Mouse (Mus musculus) retina, adult 2 months (tissue): ENCODE data around the gene Apc2.

Experiments
- DNase-seq: peaks from one replicate; pipeline ENCODE4 v3.0.0-alpha.2; 2012; ENCODE audit warnings: low read depth, low spot score

Apc2 gene

GRCm38 (mm10) chr10:80321014-80321669 lies 25.4 kb downstream of the Apc2 start:
- DNase-seq = no peak

- no peak for DNase-seq
Measured at GRCm38 (mm10) chr10:80321670-80322581, 26.1 kb downstream of the Apc2 start.

DNA sequence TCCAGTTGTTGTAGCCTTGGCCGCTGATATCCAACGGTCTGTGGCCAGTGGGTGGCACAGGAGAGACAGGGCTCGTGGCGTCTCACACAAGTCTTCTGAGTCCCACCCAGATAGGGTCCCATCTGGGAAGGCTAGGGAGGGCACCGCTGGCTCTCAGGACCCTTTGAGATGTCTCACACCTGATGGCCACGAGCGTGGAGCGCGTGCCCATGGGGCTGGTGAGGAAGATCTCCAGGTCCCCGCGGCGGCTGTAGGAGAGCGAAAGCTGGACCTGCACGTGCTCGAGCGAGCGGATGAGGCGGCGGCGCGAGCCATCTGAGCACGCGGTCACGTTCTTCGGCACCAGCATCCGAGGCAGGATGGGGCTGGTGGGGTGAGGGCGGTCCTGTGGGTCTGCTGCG lies 27.0 kb downstream of the Apc2 start:
- DNase-seq = no peak

- DNase-seq = no peak
Measured at GRCm38 (mm10) chr10:80323261-80324119, 27.7 kb downstream of the Apc2 start.

DNA sequence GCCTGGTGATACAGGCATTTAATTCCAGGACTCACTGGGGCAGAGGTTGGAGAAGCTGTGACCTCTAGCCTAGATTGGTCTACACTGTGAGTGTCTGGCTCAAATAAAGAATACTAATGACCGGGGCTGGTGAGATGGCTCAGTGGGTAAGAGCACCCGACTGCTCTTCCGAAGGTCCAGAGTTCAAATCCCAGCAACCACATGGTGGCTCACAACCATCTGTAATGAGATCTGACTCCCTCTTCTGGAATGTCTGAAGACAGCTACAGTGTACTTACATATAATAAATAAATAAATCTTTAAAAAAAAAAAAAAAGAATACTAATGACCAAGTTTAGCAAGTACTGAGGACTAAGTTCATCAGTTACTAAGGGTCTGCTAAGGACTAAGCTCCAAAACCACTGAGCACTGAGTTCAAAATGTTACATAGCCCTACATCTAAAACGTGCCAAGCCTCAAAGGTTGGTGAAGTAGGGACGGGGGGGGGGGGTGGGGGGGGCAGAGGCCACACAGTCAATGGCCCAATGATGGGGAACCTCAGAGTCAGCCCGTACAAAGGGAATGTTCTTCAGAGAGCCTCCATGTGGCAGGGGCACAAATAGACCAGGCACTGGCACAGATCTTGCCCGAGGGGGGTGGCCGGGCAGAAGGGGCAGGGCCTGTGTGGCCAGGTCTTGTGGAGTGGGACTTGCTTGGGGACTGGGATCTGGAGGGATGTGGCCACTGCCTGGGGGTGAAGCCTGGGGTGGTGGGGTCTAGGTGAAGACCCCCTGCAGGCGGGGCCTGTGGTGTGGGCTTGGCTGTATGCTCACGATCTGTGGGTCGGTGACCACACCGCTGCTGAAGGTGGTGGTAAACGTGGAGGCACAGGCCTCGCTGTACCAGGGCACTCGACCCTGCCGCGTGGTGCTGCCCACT lies 28.6 kb downstream of the Apc2 start:
- DNase-seq = no peak

DNA sequence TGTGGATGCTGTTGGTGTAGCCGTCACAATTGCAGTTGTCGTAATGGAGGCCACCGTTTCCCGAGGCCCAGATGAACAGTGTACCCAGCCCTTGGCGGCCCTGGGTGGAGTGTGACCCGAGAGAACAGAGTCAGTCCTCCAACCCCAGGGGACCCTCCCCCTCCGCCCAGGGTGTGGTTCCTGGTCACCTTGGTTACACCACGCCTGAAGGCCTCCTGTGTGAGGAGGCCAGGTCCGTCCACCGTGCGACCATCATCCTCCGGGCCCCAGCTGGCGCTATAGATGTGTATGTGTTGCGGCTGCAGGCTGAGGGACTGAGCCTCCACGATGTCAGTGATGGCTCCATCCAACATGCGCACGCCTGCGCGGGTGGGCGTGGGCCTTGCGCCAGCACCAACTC lies 29.3 kb downstream of the Apc2 start:
- DNase-seq = no peak

DNA sequence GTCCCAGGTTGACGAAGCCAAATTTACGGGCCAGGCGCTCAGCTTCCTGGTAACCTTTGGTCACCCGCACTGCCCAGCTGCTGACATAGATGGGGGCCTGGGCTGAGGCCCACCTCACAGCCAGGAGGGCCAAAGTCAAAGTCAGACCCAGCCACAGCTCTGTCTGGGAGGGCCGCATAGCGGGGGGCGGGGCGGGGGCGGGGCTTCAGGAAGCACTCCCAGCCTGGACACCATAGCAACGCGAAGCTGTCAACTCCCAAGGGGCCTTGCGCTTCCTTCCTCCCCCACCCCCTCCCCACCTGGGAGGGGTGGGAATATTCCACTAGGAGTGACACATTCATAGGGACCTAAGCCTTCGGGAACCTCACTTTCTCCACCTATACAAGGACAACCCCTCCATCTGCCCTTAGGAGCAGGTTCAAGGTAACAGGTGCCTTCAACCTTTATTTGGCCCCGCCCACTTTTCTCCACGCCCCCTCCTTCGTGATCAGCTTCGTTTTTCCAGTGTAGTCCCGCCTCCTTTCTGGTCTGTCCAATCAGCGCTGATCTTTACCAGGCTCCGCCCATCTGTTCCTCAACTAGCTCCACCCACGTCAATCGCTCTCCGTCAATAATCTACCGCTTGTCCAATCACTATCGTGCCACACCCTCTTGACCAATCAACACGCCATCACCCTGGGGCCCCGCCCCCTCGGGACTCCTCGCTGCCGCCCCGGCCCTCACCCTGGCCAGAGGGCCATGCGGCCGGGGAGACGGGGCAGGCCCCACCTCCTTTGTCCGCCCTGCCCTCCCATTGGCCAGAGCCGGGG lies 33.7 kb downstream of the Apc2 start, which contains the start of the genes Pcsk4 and Reep6:
Gene Pcsk4, minus strand, starts transcription at position 226 of the 809 bp plus-strand sequence.
Gene Reep6, plus strand, starts transcription at position 681 of the 809 bp plus-strand sequence.
- DNase-seq = peak; percentile 99

- DNase-seq = no peak
Measured at GRCm38 (mm10) chr10:80330084-80330483, 34.3 kb downstream of the Apc2 start.

DNA sequence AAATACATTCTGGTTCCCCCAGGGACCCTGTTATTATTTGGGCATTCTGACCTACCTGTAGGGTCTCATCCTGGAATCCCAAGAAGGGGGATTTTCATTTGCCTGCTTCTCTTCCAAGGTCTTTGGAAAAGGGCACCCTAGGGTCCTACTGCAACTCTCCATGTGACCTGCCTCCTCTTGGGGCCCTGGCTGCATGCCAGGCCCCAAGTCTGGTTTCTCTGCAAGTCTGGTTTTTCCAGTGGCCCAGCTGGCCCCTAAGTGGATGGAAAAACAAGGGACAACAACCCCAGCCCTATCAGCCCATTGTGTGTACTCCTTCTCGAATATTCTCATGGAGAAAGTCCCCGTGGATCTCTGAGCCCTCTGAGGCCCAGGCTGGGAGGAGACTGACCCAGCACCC lies 35.1 kb downstream of the Apc2 start:
- DNase-seq = no peak

DNA sequence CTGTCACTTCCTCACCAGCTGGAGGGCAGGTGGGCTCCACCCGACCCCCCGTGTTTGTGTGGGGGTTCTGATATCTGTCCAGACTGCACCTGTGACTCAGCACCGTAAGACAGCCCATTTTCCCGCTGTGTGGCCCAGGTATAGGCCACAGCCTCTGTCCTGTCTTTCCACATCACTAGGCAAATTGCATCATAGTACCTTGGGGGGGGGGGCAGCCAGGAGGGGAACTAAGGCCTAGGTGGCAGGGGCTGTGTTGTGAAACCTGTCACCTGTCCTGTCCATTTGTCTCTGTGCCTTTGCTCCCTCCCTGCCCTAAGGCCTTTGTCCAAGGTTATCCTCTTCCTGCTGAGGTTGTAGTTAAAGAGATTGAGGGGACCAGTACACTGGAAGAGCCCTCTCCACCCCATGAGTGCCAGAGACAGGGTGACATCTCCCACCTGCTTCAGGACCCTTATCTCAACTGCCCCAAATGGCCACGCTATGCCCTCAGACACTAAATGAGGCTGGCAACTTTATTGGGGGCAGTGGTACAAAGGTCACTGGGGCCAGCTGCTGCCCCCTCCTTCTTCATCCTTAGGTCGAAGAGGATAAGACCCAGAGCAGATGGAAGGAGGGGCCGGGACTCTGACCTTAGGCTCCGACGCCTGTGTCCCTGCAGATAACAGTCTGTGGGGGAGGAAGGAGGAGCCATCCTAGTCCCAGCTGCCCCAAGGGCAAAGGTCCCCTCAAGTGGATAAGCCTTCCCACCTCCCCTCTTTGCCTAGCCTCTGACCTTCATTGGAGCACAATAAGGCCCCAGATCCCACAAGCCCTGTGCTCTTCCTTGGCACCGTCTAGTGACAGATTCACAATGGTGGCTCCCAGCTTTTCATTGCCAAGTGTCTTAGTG lies 36.1 kb downstream of the Apc2 start:
- peak; percentile 84 for DNase-seq

GRCm38 (mm10) chr10:80332525-80332989 lies 36.8 kb downstream of the Apc2 start:
- DNase-seq = no peak

DNA sequence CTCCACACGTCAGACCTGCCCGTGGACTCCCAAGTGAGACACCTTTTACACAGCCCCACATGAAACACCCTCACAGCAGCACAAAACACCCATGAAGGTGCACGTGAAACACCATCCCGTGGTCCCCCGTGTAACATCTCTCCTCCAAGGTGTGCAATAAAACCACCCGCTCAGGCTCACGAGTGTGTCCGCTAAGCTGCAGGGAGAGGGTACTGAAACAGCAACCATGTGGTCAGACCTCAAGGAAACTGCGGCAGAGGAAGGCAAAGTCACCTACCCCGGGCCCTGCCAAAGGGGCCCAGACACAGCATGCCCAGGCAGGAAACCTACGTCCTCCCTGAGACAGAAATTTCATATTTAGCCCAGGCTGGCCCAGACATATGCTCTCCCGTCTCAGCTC lies 40.5 kb downstream of the Apc2 start:
- DNase-seq = no peak

GRCm38 (mm10) chr10:80339941-80340750 lies 44.4 kb downstream of the Apc2 start:
- DNase-seq = no peak

DNA sequence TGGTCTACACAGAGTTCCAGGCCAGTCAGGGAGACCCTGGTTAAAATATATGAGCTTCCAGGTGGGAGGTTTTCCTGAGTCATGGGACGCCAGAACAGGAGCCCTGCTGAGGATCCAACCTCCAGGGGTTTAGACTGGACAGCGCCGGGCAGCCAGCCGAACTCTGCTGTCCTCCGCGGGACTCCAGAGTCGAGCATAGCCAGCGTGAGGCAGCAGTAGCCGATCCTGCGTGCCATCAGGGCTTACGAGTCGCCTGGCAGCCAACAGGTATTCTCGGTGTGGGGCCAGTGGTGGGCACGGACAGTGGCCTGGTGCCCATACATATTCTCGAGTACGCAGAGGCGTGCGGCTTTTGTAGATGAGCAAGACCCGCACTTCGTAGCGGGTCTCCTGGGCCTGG lies 45.2 kb downstream of the Apc2 start:
- DNase-seq = no peak

GRCm38 (mm10) chr10:80341491-80342304 lies 45.9 kb downstream of the Apc2 start:
- no peak for DNase-seq

- DNase-seq = no peak
Measured at GRCm38 (mm10) chr10:80342305-80342748, 46.5 kb downstream of the Apc2 start.
